Mouse (Mus musculus): ENCODE results near the gene Lbhd1. TPM values are rescaled to one million over a fixed set of nuclear protein-coding genes. Genes with fewer than 3 reads are reported as not detected.
A peak's percentile ranks its signal among the peaks of the same experiment; 100 is the strongest.

The Lbhd1 gene
- polyA plus RNA-seq, 1 experiment from 2014 or later: 70.8 TPM

- ATAC-seq (replicated peaks; ENCODE audit: low FRiP score, low read depth): no peak
- Histone ChIP-seq H3K36me3 (ENCODE audit: insufficient read depth, low read length) (peaks cover 20% of the 10 kb centered on the region), H3K9me3 (replicated peaks; ENCODE audit: low read length) (no peaks in the 10 kb centered on the region), H3K4me3 (replicated peaks; ENCODE audit: low read depth, low read length) (peak overlapping the region; percentile 96), H3K27ac (peak overlapping the region; percentile 60), H3K4me2 (ENCODE audit: low read length) (peak overlapping the region; percentile 51), H3K9ac (ENCODE audit: low read depth, low read length) (peak overlapping the region; percentile 96; the same call in 1 of the 2 replicates), H3K27me3 (ENCODE audit: insufficient read depth, low read length) (no peaks in the 10 kb centered on the region), H3K4me1 (replicated peaks; ENCODE audit: insufficient read depth, low read length) (0 out of 2 replicates have a peak, but pooled peaks cover 5% of the 10 kb centered on the region)
- no peak for TF ChIP-seq CTCF (IDR thresholded peaks at IDR 0.05; ENCODE audit: low read depth)
- 47% methylated on average over 9 of the region's 9 CpGs for WGBS
- no peak for DNase-seq (ENCODE audit: low spot score)
Observed at GRCm38 (mm10) chr19:8870838-8871237, 12.7 kb upstream of the Lbhd1 start.

GRCm38 (mm10) chr19:8871267-8872186 is 12.0 kb upstream of the Lbhd1 start, which contains the start of gene Ubxn1:
Gene Ubxn1, plus strand, starts transcription at chr19:8871496.
- WGBS: 1% methylated on average over 51 of the region's 59 CpGs
- Histone ChIP-seq H3K4me1 (replicated peaks; ENCODE audit: insufficient read depth, low read length) (0 out of 2 replicates have a peak, but pooled peaks cover 5% of the 10 kb centered on the region), H3K4me3 (replicated peaks; ENCODE audit: low read depth, low read length) (peak within 1 kb of the TSS; percentile 96), H3K27ac (peak within 1 kb of the TSS; percentile 90), H3K36me3 (ENCODE audit: insufficient read depth, low read length) (peaks cover 24% of the 10 kb centered on the region), H3K27me3 (ENCODE audit: insufficient read depth, low read length) (no peaks in the 10 kb centered on the region), H3K9ac (ENCODE audit: low read depth, low read length) (peak within 1 kb of the TSS; percentile 96), H3K9me3 (replicated peaks; ENCODE audit: low read length) (no peaks in the 10 kb centered on the region), H3K4me2 (ENCODE audit: low read length) (peak within 1 kb of the TSS; percentile 80)
- DNase-seq (ENCODE audit: low spot score) (peak; percentile 99), ATAC-seq (replicated peaks; ENCODE audit: low FRiP score, low read depth) (peak; percentile 96)
- no peak for TF ChIP-seq CTCF (IDR thresholded peaks at IDR 0.05; ENCODE audit: low read depth)

GRCm38 (mm10) chr19:8872266-8872840 is 11.2 kb upstream of the Lbhd1 start:
- DNase-seq (ENCODE audit: low spot score): no peak

GRCm38 (mm10) chr19:8875031-8875430 is 8.5 kb upstream of the Lbhd1 start:
- TF ChIP-seq CTCF (IDR thresholded peaks at IDR 0.05; ENCODE audit: low read depth): no peak
- H3K27ac ChIP-seq: no peak overlapping the region
- WGBS: 90% methylated on average over 7 of the region's 7 CpGs
- H3K36me3 ChIP-seq (ENCODE audit: insufficient read depth, low read length): peaks cover 31% of the 10 kb centered on the region
- no peak overlapping the region for H3K9ac ChIP-seq (ENCODE audit: low read depth, low read length)
- no peaks in the 10 kb centered on the region for H3K27me3 ChIP-seq (ENCODE audit: insufficient read depth, low read length)
- no peak overlapping the region for H3K4me2 ChIP-seq (ENCODE audit: low read length)
- 0 out of 2 replicates have a peak, but pooled peaks cover 5% of the 10 kb centered on the region for H3K4me1 ChIP-seq (replicated peaks; ENCODE audit: insufficient read depth, low read length)
- DNase-seq (ENCODE audit: low spot score): no peak
- H3K4me3 ChIP-seq (replicated peaks; ENCODE audit: low read depth, low read length): no peak overlapping the region
- H3K9me3 ChIP-seq (replicated peaks; ENCODE audit: low read length): no peaks in the 10 kb centered on the region
- ATAC-seq (replicated peaks; ENCODE audit: low FRiP score, low read depth): no peak

More at GRCm38 (mm10) chr19:8872266-8872840, 11.2 kb upstream of the Lbhd1 start:
- no peaks in the 10 kb centered on the region for H3K27me3 ChIP-seq (ENCODE audit: insufficient read depth, low read length)
- H3K9me3 ChIP-seq (replicated peaks; ENCODE audit: low read length): no peaks in the 10 kb centered on the region
- peak overlapping the region; percentile 90 for H3K27ac ChIP-seq
- H3K4me3 ChIP-seq (replicated peaks; ENCODE audit: low read depth, low read length): peak overlapping the region; percentile 96
- H3K9ac ChIP-seq (ENCODE audit: low read depth, low read length): peak overlapping the region; percentile 96
- ATAC-seq (replicated peaks; ENCODE audit: low FRiP score, low read depth): no peak
- WGBS: 63% methylated on average over 10 of the region's 10 CpGs
- TF ChIP-seq CTCF (IDR thresholded peaks at IDR 0.05; ENCODE audit: low read depth): no peak
- H3K4me2 ChIP-seq (ENCODE audit: low read length): peak overlapping the region; percentile 80
- peaks cover 31% of the 10 kb centered on the region for H3K36me3 ChIP-seq (ENCODE audit: insufficient read depth, low read length)
- H3K4me1 ChIP-seq (replicated peaks; ENCODE audit: insufficient read depth, low read length): 0 out of 2 replicates have a peak, but pooled peaks cover 5% of the 10 kb centered on the region

GRCm38 (mm10) chr19:8880311-8881033 is 3.1 kb upstream of the Lbhd1 start, which contains the start of gene Uqcc3:
Gene Uqcc3, minus strand, starts transcription at chr19:8880923.
- TF ChIP-seq CTCF (IDR thresholded peaks at IDR 0.05; ENCODE audit: low read depth): no peak
- under 1% methylated on average over 42 of the region's 42 CpGs for WGBS
- Histone ChIP-seq H3K4me3 (replicated peaks; ENCODE audit: low read depth, low read length) (peak within 1 kb of the TSS; percentile 81), H3K36me3 (ENCODE audit: insufficient read depth, low read length) (peaks cover 10% of the 10 kb centered on the region), H3K27ac (peak within 1 kb of the TSS; percentile 87), H3K9ac (ENCODE audit: low read depth, low read length) (peak within 1 kb of the TSS; percentile 88), H3K9me3 (replicated peaks; ENCODE audit: low read length) (no peaks in the 10 kb centered on the region), H3K27me3 (ENCODE audit: insufficient read depth, low read length) (no peaks in the 10 kb centered on the region), H3K4me1 (replicated peaks; ENCODE audit: insufficient read depth, low read length) (no peaks in the 10 kb centered on the region), H3K4me2 (ENCODE audit: low read length) (peak within 1 kb of the TSS; percentile 78)
- DNase-seq (ENCODE audit: low spot score) (peak; percentile 97), ATAC-seq (replicated peaks; ENCODE audit: low FRiP score, low read depth) (peak; percentile 96)

All from kidney, postnatal 0 days (tissue).